Mouse (Mus musculus): Measurements from ENCODE around the gene Olfr1066.
"Not testable (repeated sequence)": the region's sequence is repeated elsewhere in the genome, so short reads cannot be mapped to it uniquely, and the experiment has no call there.

The Olfr1066 gene

GRCm38 (mm10) chr2:86456169-86456568, at the start of gene Olfr1066:
Gene Olfr1066, minus strand, starts transcription at chr2:86456269.
- in situ Hi-C loops (cut with MboI, MseI), result no loop called here

DNA sequence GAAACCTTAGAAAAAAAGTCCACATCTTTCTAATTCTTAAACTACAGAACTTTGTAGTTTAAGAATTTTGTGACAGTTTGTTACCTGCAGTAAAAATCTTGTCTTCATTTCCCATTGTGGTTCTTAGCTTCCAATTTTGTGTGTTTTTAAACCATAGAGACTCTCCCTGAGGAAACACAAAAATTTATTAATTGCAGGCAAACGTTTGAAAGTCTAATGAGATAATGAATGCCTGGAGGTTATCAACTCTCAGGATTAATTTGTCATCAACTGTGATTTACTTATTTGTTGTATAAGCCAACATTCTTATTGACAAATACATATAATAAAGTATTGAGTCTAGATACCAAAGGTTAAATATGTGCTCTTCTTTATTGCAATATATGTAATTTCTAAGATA, 31.2 kb upstream of the Olfr1066 start, which contains the start of gene Olfr228:
TSS of gene Olfr228 (minus strand) at position 101 of the 400 bp plus-strand sequence.
- in situ Hi-C loops (cut with MboI, MseI), result no loop called here

GRCm38 (mm10) chr2:86464442-86465109, 8.5 kb upstream of the Olfr1066 start:
- in situ Hi-C loops (cut with MboI, MseI), result loop anchor here (5.0 kb wide), 2 partner anchors 737 to 747 kb away; partner anchors contain the start of gene Olfr1009 (in 1 of the 2)

GRCm38 (mm10) chr2:86460434-86460833, 4.4 kb upstream of the Olfr1066 start:
- in situ Hi-C loops (cut with MboI, MseI), result loop anchor here in 1 of 2 experiments (5.0 kb wide), 1 partner anchor 733 kb away; no protein-coding TSS in a partner anchor

- in situ Hi-C loops (cut with MboI, MseI), result not testable (repeated sequence)
These were observed 5.6 kb downstream of the Olfr1066 start, which contains the start of gene Olfr1065 for GRCm38 (mm10) chr2:86450491-86450890. Gene Olfr1065, minus strand, starts transcription at chr2:86450591.

- in situ Hi-C loops (cut with MboI, MseI), result not testable (repeated sequence)
These were observed 14.0 kb downstream of the Olfr1066 start for GRCm38 (mm10) chr2:86442101-86442500.

GRCm38 (mm10) chr2:86428511-86428910, 27.6 kb downstream of the Olfr1066 start:
- in situ Hi-C loops (cut with MboI, MseI), result not testable (repeated sequence)

GRCm38 (mm10) chr2:86426649-86427048, 29.4 kb downstream of the Olfr1066 start, which contains the start of gene Olfr1062:
Gene Olfr1062, minus strand, starts transcription at chr2:86426749.
- in situ Hi-C loops (cut with MboI, MseI), result not testable (repeated sequence)

- in situ Hi-C loops (cut with MboI, MseI), result no loop called here
These were observed 42.1 kb downstream of the Olfr1066 start, which contains the start of gene Olfr1061 for GRCm38 (mm10) chr2:86413950-86414349. Gene Olfr1061, minus strand, starts transcription at chr2:86414050.
